Mouse (Mus musculus) E14TG2a.4 (cell line): Measurements from ENCODE around the gene Tenm1.

Experiments used
- CTCF ChIP-seq: conservative IDR thresholded peaks from 2 replicates; pipeline ENCODE4 v1.5.1; 2014; ENCODE audit warnings: low read length
- POU5F1 ChIP-seq: IDR thresholded peaks from 2 replicates; pipeline ENCODE4 v1.6.1; 2014; ENCODE audit warnings: low read length, borderline replicate concordance

DNA sequence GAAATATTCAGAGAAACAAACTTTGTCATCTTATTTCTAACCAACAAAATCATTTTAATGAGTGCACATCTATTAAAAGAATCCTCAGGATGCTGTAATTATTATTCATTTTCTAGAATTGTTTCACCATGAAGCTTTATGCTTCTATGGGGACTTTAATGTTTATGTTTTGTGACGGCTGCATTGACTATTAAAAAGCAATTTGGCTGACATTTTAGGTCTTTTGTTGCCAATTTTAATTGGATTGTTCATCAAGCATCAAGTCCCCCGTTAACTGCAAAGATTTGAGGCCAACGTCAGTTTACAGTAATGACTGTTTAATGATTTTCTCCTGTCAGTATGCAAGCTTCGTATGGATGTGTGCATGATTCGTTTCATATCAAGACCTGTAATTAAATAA lies 461.3 kb downstream of the Tenm1 start:
- no peak for TF ChIP-seq CTCF
- TF ChIP-seq POU5F1 = no peak
